Comparison of ENCODE assay signal across 15 mouse cellular contexts in the genomic region with DNA sequence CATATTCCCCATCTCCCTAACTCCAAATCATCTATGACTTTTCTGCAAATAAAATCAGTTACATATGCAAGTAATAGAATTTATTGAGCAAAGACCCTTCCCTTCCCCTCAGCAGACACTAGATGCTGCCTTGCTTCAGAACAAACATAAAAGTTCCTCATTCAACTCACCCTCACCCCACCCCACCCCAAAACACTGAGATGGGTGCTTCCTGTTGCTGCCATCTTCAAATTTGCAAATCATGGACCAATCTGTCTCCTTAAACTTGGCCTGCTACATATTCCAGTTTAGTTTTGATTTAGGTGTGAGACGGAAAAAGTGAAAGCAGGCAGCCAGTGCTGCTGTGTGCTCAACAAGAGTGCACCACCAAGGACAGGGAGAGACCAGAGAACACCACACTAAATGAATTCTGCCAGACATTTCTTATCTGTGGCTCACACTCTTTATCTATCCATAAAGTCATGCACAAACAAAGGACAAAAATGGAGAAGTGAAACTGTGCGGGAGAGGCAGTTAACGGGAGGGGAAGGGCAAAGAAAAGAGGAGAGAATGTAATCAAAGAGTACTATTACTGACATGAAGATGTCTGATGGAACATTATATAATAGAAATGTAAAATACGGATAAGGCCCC. TPM values are rescaled to one million over a fixed set of nuclear protein-coding genes. Genes with fewer than 3 reads are reported as not detected.
A peak's percentile ranks its signal among the peaks of the same experiment; 100 is the strongest.
DNase-seq lines count a peak whose midpoint lies in the region; ATAC-seq lines count a peak whose summit lies in the region.
"Had no signal": no experiment of that assay in that cellular context is flagged by ENCODE, and none has a peak within 500 bp of the region (broad histone marks: within the 10 kb centered on the region; RNA-seq: fewer than 3 reads in every experiment).

No protein-coding gene starts in this region.

- H3K4me1 ChIP-seq in neural tube, embryonic 13.5 days (replicated peaks), result peaks cover 6% of the 10 kb centered on the region
- H3K4me1 ChIP-seq in neural tube, embryonic 15.5 days, result 0 out of 2 replicates have a peak, but pooled peaks cover 3% of the 10 kb centered on the region
- H3K4me1 ChIP-seq in intestine, embryonic 15.5 days (replicated peaks), result no peaks in the 10 kb centered on the region
- H3K4me1 ChIP-seq: embryonic facial prominence, embryonic 13.5 days; limb, embryonic 13.5 days; midbrain, embryonic 12.5 days had no signal

- ATAC-seq in frontal cortex, adult (ENCODE audit: low TSS enrichment), result peak; percentile 50
- ATAC-seq in neural tube, embryonic 13.5 days (ENCODE audit: low read depth), result no peak
- ATAC-seq in neural tube, embryonic 15.5 days (ENCODE audit: low FRiP score), result no peak
- no peak for ATAC-seq in intestine, embryonic 15.5 days
- ATAC-seq in megakaryocyte progenitor cell, adult 5-6 weeks (replicated peaks; ENCODE audit: poor library complexity), result peak; percentile 71

- H3K4me3 ChIP-seq in neural tube, embryonic 13.5 days, result no peak overlapping the region
- H3K4me3 ChIP-seq in neural tube, embryonic 15.5 days (replicated peaks), result no peak overlapping the region
- H3K4me3 ChIP-seq in intestine, embryonic 15.5 days (replicated peaks), result no peak overlapping the region
- H3K4me3 ChIP-seq: embryonic facial prominence, embryonic 13.5 days; limb, embryonic 13.5 days; midbrain, embryonic 12.5 days had no signal

- WGBS in neural tube, embryonic 13.5 days, result 82% methylated on average over 4 of the region's 4 CpGs
- WGBS in neural tube, embryonic 15.5 days, result 79% methylated on average over 4 of the region's 4 CpGs
- WGBS in intestine, embryonic 15.5 days, result 24% methylated on average over 4 of the region's 4 CpGs

- no peaks in the 10 kb centered on the region for H3K9me3 ChIP-seq in neural tube, embryonic 13.5 days
- no peaks in the 10 kb centered on the region for H3K9me3 ChIP-seq in neural tube, embryonic 15.5 days (replicated peaks)
- H3K9me3 ChIP-seq in intestine, embryonic 15.5 days, result no peaks in the 10 kb centered on the region
- H3K9me3 ChIP-seq: embryonic facial prominence, embryonic 13.5 days; limb, embryonic 13.5 days; midbrain, embryonic 12.5 days had no signal

- no peaks in the 10 kb centered on the region for H3K27me3 ChIP-seq in neural tube, embryonic 13.5 days
- H3K27me3 ChIP-seq in neural tube, embryonic 15.5 days (replicated peaks), result no peaks in the 10 kb centered on the region
- H3K27me3 ChIP-seq in intestine, embryonic 15.5 days (replicated peaks), result no peaks in the 10 kb centered on the region
- H3K27me3 ChIP-seq: embryonic facial prominence, embryonic 13.5 days; limb, embryonic 13.5 days; midbrain, embryonic 12.5 days had no signal

- peak overlapping the region; percentile 38; the same call in 1 of the 2 replicates for H3K27ac ChIP-seq in neural tube, embryonic 13.5 days (replicated peaks)
- H3K27ac ChIP-seq in neural tube, embryonic 15.5 days (replicated peaks), result no peak overlapping the region
- H3K27ac ChIP-seq in intestine, embryonic 15.5 days, result no peak overlapping the region
- H3K27ac ChIP-seq: embryonic facial prominence, embryonic 13.5 days; limb, embryonic 13.5 days; midbrain, embryonic 12.5 days had no signal

- no peak for DNase-seq in frontal cortex, adult 2 months (ENCODE audit: extremely low spot score in 1 of 2, low spot score in 1 of 2)
- DNase-seq in cerebellum, postnatal 4 days (ENCODE audit: low spot score in 2 of 2), result no peak
- no peak for DNase-seq in urinary bladder, postnatal 4 days (ENCODE audit: low spot score in 2 of 2)
- DNase-seq: adrenal gland, adult 8-10 months; cerebellum, adult 18-20 months; spleen, adult 18-20 months; thymus, postnatal 4 days had no signal

- H3K36me3 ChIP-seq in neural tube, embryonic 13.5 days, result no peaks in the 10 kb centered on the region
- 0 out of 2 replicates have a peak, but pooled peaks cover 3% of the 10 kb centered on the region for H3K36me3 ChIP-seq in neural tube, embryonic 15.5 days
- no peaks in the 10 kb centered on the region for H3K36me3 ChIP-seq in intestine, embryonic 15.5 days
- H3K36me3 ChIP-seq: limb, embryonic 13.5 days; midbrain, embryonic 12.5 days had no signal

- H3K9ac ChIP-seq in neural tube, embryonic 13.5 days, result no peak overlapping the region
- H3K9ac ChIP-seq in neural tube, embryonic 15.5 days (replicated peaks), result no peak overlapping the region
- no peak overlapping the region for H3K9ac ChIP-seq in intestine, embryonic 15.5 days
- H3K9ac ChIP-seq: embryonic facial prominence, embryonic 13.5 days; limb, embryonic 13.5 days; midbrain, embryonic 12.5 days had no signal

- no peak overlapping the region for H3K4me2 ChIP-seq in neural tube, embryonic 13.5 days
- H3K4me2 ChIP-seq in neural tube, embryonic 15.5 days, result no peak overlapping the region
- H3K4me2 ChIP-seq in intestine, embryonic 15.5 days (replicated peaks), result 0 out of 2 replicates have a peak overlapping the region, but pooled peaks have one; percentile 1
- H3K4me2 ChIP-seq: embryonic facial prominence, embryonic 13.5 days; limb, embryonic 13.5 days; midbrain, embryonic 12.5 days had no signal

RNA-seq across cellular contexts. Expression of gene Ncoa7, which starts 48.2 kb away (rescaled TPM):
- 39.7 and 46.7 TPM in 2 replicates for polyA plus RNA-seq in frontal cortex, adult 2 months (2012; rRNA removed)
- polyA plus RNA-seq in neural tube, embryonic 13.5 days (2015; fragmentation: Nextera tagmentation; extraction: Ambion mirVana), result 16.1 and 18.4 TPM in 2 replicates
- polyA plus RNA-seq in neural tube, embryonic 15.5 days (2015; fragmentation: Nextera tagmentation; extraction: Ambion mirVana), result 22.7 and 23.1 TPM in 2 replicates
- polyA plus RNA-seq in intestine, embryonic 15.5 days (2015; fragmentation: Nextera tagmentation; extraction: Ambion mirVana), result 9.3 and 10.0 TPM in 2 replicates
- total RNA-seq in megakaryocyte progenitor cell, adult 5-6 weeks (2015), result 23.0 and 28.1 TPM in 2 replicates
- total RNA-seq in megakaryocyte progenitor cell, adult 5-6 weeks (2017), result 16.0 and 21.2 TPM in 2 replicates

Comparison
In these comparisons a context has a peak if more than half of its experiments do, and no peak if none do; other contexts are left out.
1. ATAC-seq: peak in frontal cortex, adult (single experiment) and megakaryocyte progenitor cell, adult 5-6 weeks (single experiment); none in neural tube, embryonic 13.5 days (single experiment), neural tube, embryonic 15.5 days (single experiment) and intestine, embryonic 15.5 days (single experiment).